Mouse (Mus musculus) midbrain, embryonic 10.5 days (tissue): ENCODE results near the gene Stim1. TPM values are rescaled to one million over a fixed set of nuclear protein-coding genes. Genes with fewer than 3 reads are reported as not detected.

Experiments
- DNase-seq: peaks from one replicate; pipeline ENCODE4 v3.0.0-alpha.2; 2017; ENCODE audit warnings: low spot score
- H3K27ac ChIP-seq: fragments of 300-500 bp; sonication (generic); replicated peaks from 2 replicates; pipeline ENCODE4 v1.5.1; 2016; ENCODE audit warnings: mild to moderate bottlenecking
- H3K27me3 ChIP-seq: fragments of 300-500 bp; sonication (generic); 2 replicates; pipeline ENCODE4 v1.6.1; 2016; ENCODE audit warnings: low read depth, mild to moderate bottlenecking; ENCODE audit not compliant: poor library complexity, severe bottlenecking
- H3K36me3 ChIP-seq: fragments of 300-500 bp; sonication (generic); 2 replicates; pipeline ENCODE4 v1.6.1; 2016; ENCODE audit warnings: mild to moderate bottlenecking, moderate library complexity
- H3K4me1 ChIP-seq: fragments of 300-500 bp; sonication (generic); 2 replicates; pipeline ENCODE4 v1.6.1; 2016
- H3K4me3 ChIP-seq: fragments of 300-500 bp; sonication (generic); 2 replicates; pipeline ENCODE4 v1.5.1; 2016; ENCODE audit warnings: mild to moderate bottlenecking, moderate library complexity
- H3K9me3 ChIP-seq: fragments of 300-500 bp; sonication (generic); replicated peaks from 2 replicates; pipeline ENCODE4 v1.6.1; 2016; ENCODE audit warnings: mild to moderate bottlenecking
- WGBS: fragments of 180-500 bp; shearing (Covaris S2); methylation state at CpG from one replicate; pipeline ENCODE4 v1.1.7; 2016; 5-methylcytosine and 5-hydroxymethylcytosine counted together
- polyA plus RNA-seq: library from polyadenylated mRNA; unstranded; fragments of >200 nt; fragmentation: Nextera tagmentation; extraction: Ambion mirVana; gene quantifications from 2 replicates; pipeline ENCODE4 v1.2.1, GENCODE M21; 2016

The Stim1 gene
- polyA plus RNA-seq, 1 experiment from 2014 or later = 11.7 TPM

DNA sequence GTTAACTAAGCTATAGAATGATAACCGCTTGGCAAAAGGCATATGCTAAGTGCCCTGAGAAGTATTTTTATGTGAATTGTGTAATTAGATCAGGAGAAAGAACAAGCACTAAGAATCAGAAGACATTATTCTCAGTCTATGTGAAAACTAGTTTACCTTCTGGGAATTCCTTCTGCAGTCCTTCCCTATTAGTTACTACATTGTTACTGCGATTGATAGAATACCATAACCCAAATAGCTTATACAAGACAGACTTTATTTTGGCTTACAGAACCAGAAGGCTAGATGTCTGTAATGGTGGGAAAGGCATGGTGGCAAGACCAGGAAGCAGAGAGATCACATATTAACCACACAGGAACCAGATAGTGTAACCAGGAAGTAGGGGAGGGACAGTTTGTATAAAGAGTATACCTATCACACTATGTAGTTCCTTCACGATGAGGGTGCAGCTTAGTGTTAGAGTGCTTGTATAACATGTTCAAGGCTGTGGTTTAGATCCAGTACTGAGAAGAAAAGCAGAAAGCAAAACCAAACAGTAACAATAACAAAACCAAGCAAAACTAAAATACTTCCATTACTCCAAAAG, 50.1 kb downstream of the Stim1 start:
- 96% methylated on average over 3 of the region's 3 CpGs for WGBS
- Histone ChIP-seq H3K9me3 (no peaks in the 10 kb centered on the region), H3K27me3 (no peaks in the 10 kb centered on the region), H3K36me3 (no peaks in the 10 kb centered on the region), H3K4me1 (peaks cover 8% of the 10 kb centered on the region), H3K4me3 (no peak overlapping the region), H3K27ac (no peak overlapping the region)
- DNase-seq = no peak

DNA sequence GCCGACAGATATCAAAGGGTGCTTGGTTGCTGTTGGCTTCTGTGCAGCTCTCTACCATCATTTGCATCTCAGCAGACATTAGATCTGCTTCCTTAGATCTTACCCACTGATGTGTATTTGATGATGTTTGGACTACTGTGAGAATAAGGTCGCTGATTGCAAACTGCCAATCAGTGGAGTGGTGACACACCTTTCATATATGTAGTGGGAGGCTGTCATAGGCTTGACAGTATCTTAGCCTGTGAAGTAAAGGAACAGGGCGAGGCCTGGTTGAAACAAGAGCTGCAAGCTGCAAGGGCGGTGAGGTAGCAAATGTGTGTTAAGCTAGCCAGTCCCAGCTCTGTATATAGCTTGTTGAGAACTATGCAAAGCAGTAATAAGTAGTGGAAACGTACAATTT, 54.5 kb downstream of the Stim1 start:
- no peak for DNase-seq
- 85% methylated on average over 5 of the region's 5 CpGs for WGBS
- Histone ChIP-seq H3K9me3 (no peaks in the 10 kb centered on the region), H3K4me3 (no peak overlapping the region), H3K27ac (no peak overlapping the region), H3K36me3 (no peaks in the 10 kb centered on the region), H3K27me3 (no peaks in the 10 kb centered on the region), H3K4me1 (no peaks in the 10 kb centered on the region)

DNA sequence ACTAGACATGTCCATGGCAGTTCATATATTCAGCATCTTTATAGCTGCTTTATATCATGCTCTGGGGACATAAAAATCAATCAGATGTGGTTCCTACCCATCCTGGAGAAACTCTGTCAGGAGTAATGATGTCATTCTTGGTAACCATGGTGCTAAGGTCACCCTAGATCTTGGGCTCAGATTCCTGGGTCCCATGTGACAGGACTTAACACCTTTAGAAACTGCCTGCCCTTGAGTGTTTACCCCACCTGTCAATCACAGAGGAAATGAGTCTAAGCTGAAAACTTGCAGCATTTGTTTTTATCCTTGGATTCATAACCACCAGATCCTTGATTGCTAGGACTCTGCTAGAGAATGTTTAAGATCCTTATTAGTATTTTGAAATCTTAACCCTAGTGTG, 58.7 kb downstream of the Stim1 start:
- H3K4me3 ChIP-seq = no peak overlapping the region
- H3K9me3 ChIP-seq = no peaks in the 10 kb centered on the region
- H3K4me1 ChIP-seq = no peaks in the 10 kb centered on the region
- DNase-seq = no peak
- no peaks in the 10 kb centered on the region for H3K36me3 ChIP-seq
- no peaks in the 10 kb centered on the region for H3K27me3 ChIP-seq
- H3K27ac ChIP-seq = no peak overlapping the region

DNA sequence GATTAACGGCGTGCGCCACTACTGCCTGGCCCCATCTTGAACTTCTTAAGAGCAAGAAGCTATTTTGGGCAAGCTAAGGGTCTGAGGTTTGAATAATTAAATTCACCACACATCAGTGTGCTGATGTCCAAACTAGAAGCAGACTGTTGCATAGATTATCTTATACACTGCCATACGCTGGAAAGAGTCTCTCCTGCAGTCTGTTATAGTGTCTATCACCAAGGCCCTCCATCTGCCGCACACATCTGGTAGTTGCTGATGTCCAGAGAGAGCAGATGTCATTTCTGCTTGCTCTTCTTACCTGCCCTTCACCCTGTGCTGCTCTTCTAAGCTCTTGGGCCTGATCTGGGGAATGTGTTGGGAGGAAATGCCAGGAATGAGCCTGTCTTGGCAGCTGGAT, 62.7 kb downstream of the Stim1 start:
- no peak overlapping the region for H3K4me3 ChIP-seq
- no peak for DNase-seq
- H3K4me1 ChIP-seq = no peaks in the 10 kb centered on the region
- 90% methylated on average over 5 of the region's 5 CpGs for WGBS
- no peaks in the 10 kb centered on the region for H3K36me3 ChIP-seq
- no peak overlapping the region for H3K27ac ChIP-seq
- H3K27me3 ChIP-seq = no peaks in the 10 kb centered on the region
- no peaks in the 10 kb centered on the region for H3K9me3 ChIP-seq

DNA sequence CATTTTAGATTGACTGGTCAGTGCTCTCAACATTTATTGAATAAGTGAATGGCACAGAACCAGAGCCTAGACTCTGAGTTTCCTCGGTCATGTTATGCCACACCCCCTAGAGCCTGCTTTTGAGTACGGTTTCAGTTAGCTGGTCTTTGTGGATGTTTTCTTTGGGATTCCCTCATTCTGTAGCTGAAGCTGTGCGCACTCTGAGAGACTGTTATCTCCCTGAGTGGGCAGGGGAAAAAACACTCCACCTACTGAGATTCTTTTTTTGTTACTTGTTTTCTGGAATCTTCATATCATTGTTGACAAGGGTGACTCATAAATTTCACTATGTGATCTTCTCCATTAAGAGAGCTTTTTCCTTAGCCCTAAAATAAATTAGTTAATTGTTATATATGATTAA, 63.9 kb downstream of the Stim1 start:
- 69% methylated on average over 3 of the region's 3 CpGs for WGBS
- no peak for DNase-seq
- no peak overlapping the region for H3K4me3 ChIP-seq

DNA sequence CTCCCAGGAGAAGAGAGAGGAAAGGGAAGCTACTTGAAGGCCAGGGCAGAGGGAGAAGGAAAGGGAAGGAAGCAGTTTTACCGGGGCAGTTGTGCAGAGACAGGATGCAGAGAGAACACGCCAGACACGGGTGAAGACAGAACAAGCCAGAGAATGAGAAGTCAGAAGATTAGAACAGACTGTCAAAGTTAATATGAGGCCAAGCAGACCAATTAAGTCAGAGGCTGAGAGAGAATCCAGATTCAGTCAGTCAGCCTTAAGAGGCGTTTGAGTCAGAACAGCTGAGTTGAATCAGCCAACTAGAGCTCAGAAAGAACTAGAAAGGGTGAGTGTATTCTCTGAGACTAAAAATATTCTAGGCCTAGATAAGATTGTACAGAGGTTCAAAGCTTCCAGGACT, 66.1 kb downstream of the Stim1 start:
- no peak for DNase-seq
- Histone ChIP-seq H3K9me3 (no peaks in the 10 kb centered on the region), H3K27me3 (no peaks in the 10 kb centered on the region), H3K4me3 (no peak overlapping the region), H3K36me3 (no peaks in the 10 kb centered on the region), H3K4me1 (no peaks in the 10 kb centered on the region), H3K27ac (no peak overlapping the region)
- WGBS = 86% methylated on average over 4 of the region's 4 CpGs

More for the DNA sequence above, 63.9 kb downstream of the Stim1 start:
- H3K4me1 ChIP-seq = no peaks in the 10 kb centered on the region
- H3K27ac ChIP-seq = no peak overlapping the region
- H3K27me3 ChIP-seq = no peaks in the 10 kb centered on the region
- H3K9me3 ChIP-seq = no peaks in the 10 kb centered on the region
- H3K36me3 ChIP-seq = no peaks in the 10 kb centered on the region

DNA sequence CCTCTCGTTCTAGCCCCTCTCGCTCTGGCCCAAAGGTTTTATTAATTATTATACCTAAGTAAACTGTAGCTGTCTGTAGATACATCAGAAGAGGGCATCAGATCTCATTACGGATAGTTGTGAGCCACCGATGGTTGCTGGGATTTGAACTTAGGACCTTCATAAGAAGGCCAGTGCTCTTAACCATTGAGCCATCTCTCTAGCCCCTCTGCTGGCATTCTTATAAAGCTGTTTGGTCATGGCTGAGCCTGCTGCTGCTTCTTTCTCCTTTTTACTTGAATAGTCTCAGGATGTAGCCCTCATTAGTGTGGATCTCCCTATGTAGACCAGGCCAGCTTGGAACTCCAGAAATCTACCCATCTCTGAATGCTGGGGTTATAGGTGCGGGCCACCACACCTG, 69.7 kb downstream of the Stim1 start:
- no peaks in the 10 kb centered on the region for H3K36me3 ChIP-seq
- H3K27ac ChIP-seq = no peak overlapping the region
- no peaks in the 10 kb centered on the region for H3K27me3 ChIP-seq
- 93% methylated on average over 5 of the region's 5 CpGs for WGBS
- H3K4me3 ChIP-seq = no peak overlapping the region
- DNase-seq = no peak
- no peaks in the 10 kb centered on the region for H3K4me1 ChIP-seq
- H3K9me3 ChIP-seq = no peaks in the 10 kb centered on the region

DNA sequence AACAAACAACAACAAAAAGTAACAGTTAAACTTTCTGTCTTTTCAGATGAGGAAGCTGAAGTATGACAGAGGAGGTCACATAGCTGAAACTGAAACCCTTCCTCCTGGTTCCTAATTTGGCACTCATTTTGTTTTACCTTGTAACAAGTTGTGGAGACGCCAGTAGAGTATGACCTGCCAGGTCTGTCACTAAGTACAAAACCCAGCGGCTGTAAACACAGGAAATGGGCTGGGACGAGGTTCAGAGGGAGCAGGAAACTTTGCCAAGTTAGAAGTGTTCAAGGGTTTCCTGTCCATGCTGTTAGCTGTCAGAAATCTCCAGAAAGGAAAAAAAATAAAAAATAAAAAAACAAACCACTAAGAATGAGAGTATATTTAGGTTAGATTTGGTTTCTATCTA, 70.3 kb downstream of the Stim1 start:
- WGBS = 70% methylated on average over 3 of the region's 3 CpGs

DNA sequence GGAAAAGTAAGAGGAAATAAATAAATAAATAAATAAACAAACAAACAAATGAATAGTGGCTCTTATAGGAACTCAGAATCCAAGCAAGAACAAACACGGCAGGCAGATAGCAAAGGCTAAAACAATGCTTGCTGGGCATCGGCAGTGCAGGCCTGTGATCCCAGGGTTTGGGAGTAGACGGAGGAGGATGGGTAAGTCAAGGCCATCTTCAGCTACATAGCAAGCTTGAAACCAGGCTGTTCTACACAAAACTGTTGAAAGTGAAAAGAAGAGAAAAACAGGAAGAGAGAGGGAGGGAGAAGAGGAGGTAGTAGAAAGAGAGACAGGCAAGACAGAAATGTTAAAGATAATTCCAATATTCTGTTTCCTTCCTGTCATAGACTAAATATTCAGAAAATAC, 71.3 kb downstream of the Stim1 start:
- DNase-seq = no peak
- Histone ChIP-seq H3K27me3 (no peaks in the 10 kb centered on the region), H3K4me1 (no peaks in the 10 kb centered on the region), H3K36me3 (no peaks in the 10 kb centered on the region), H3K27ac (no peak overlapping the region), H3K9me3 (no peaks in the 10 kb centered on the region), H3K4me3 (no peak overlapping the region)
- 87% methylated on average over 3 of the region's 3 CpGs for WGBS

More for the DNA sequence above, 70.3 kb downstream of the Stim1 start:
- Histone ChIP-seq H3K4me1 (no peaks in the 10 kb centered on the region), H3K9me3 (no peaks in the 10 kb centered on the region), H3K4me3 (no peak overlapping the region), H3K27me3 (no peaks in the 10 kb centered on the region), H3K36me3 (no peaks in the 10 kb centered on the region), H3K27ac (no peak overlapping the region)
- no peak for DNase-seq

DNA sequence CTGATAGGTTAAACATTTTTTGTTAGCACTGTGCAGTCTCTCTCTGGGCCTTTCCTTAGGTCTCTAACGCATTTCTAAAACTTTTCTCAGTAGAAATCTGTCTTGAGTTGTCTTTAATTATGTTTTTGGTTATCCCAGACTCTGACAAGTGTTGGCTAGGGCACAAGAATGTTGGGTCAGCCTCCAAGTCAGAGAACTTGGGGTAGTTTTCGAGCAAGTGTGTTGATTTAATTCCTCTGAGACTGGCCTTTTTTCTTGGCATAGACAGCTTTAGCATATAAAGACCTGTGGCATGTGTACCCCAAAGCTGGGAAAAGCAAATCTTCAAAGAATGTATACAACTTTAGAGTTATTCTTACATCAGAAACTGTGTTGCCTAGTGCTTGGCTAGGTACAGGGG, 78.3 kb downstream of the Stim1 start:
- H3K27ac ChIP-seq = no peak overlapping the region
- no peak for DNase-seq
- no peaks in the 10 kb centered on the region for H3K36me3 ChIP-seq
- H3K4me3 ChIP-seq = no peak overlapping the region
- no peaks in the 10 kb centered on the region for H3K9me3 ChIP-seq
- no peaks in the 10 kb centered on the region for H3K27me3 ChIP-seq
- no peaks in the 10 kb centered on the region; the same call in 1 of the 2 replicates for H3K4me1 ChIP-seq
- 78% methylated on average over 2 of the region's 2 CpGs for WGBS

DNA sequence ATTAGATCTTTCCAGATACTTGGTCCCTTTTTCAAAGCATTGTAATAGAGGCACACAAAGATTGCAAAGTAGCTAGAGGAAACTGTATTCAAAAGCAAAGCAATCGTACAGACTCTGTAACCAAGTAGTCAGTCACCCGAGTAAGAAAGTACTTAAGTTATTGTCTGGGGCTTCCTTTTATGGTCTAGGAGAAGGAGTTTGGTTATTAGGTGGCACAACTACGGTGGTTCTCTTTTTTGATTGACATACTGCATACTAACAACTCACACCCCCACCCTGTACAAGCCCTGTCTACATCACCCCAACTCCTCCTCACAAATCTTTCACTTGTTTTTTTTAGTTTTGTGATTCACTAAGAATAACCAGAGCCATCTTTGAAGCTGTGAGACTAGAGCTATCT, 79.7 kb downstream of the Stim1 start:
- no peak overlapping the region for H3K27ac ChIP-seq
- H3K36me3 ChIP-seq = no peaks in the 10 kb centered on the region
- H3K9me3 ChIP-seq = no peaks in the 10 kb centered on the region
- no peak for DNase-seq
- no peak overlapping the region for H3K4me3 ChIP-seq
- WGBS = 73% methylated on average over 3 of the region's 3 CpGs
- no peaks in the 10 kb centered on the region for H3K27me3 ChIP-seq
- no peaks in the 10 kb centered on the region; the same call in 1 of the 2 replicates for H3K4me1 ChIP-seq

DNA sequence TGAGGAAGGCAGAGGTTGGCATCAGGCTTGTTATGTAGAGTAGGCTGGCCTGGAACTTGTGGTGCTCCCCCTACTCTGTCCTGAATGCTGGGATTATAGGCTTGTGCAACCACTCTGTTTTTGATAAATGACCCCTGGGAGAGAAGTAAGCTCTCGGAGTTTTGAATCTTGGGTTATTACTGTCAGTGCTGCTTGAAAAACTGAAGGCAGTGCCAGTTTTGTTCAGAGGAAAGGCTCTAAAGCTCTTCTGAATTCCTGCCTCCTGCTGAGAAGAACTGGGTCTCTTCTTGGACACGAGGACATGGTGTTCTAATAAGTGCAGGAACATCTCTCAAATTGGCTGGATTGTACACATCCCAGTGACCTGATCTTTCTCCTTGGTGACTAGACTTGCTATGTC, 81.1 kb downstream of the Stim1 start:
- Histone ChIP-seq H3K4me3 (no peak overlapping the region), H3K27me3 (no peaks in the 10 kb centered on the region), H3K4me1 (no peaks in the 10 kb centered on the region; the same call in 1 of the 2 replicates), H3K36me3 (no peaks in the 10 kb centered on the region), H3K27ac (no peak overlapping the region), H3K9me3 (no peaks in the 10 kb centered on the region)
- 75% methylated on average over 2 of the region's 2 CpGs for WGBS
- no peak for DNase-seq

DNA sequence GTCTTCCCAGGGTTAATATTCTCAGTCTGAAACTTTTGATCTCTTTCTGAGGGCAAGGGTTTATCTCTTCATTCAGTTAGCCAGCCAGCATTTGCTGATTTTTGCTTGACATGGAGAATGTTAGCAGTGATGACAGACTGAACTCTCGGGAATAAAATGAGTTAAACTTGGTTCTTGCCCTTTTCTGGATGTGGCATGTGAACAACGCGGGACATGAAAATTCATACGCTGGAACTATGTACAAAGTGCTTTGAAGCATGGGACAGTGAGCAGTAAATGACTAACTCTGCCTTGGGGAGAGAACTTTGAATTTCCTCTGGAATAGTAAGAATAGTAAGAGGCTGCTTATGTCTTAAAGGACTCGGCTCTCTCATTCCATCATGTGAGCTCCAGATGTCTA, 81.6 kb downstream of the Stim1 start:
- no peaks in the 10 kb centered on the region; the same call in 1 of the 2 replicates for H3K4me1 ChIP-seq
- H3K4me3 ChIP-seq = no peak overlapping the region
- no peaks in the 10 kb centered on the region for H3K27me3 ChIP-seq
- WGBS = 91% methylated on average over 5 of the region's 5 CpGs
- H3K9me3 ChIP-seq = no peaks in the 10 kb centered on the region
- H3K27ac ChIP-seq = no peak overlapping the region
- no peak for DNase-seq
- H3K36me3 ChIP-seq = no peaks in the 10 kb centered on the region

DNA sequence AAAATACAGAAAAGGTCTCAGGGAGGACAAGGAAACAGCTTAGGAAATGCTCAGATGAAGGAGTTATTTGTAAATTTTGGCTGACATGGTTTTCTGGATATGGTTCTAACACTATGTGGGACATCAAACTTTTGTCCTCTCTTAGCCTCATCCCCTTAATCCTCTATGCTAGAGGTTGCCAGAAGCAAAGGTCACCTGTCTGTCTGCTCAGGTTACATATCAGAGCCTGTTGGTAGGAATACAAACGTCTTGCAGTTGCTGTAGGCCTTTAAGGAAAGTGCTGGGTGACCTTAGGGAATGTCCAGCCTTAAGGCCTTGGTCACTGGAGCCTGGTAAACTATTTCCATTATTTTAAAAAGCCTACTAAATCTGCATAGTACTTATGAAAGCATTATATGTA, 85.8 kb downstream of the Stim1 start:
- no peaks in the 10 kb centered on the region for H3K27me3 ChIP-seq
- H3K4me1 ChIP-seq = no peaks in the 10 kb centered on the region; the same call in 1 of the 2 replicates
- H3K27ac ChIP-seq = no peak overlapping the region
- H3K9me3 ChIP-seq = no peaks in the 10 kb centered on the region
- H3K36me3 ChIP-seq = no peaks in the 10 kb centered on the region
- no peak for DNase-seq
- H3K4me3 ChIP-seq = no peak overlapping the region
- 50% methylated on average over 1 of the region's 1 CpGs for WGBS
